Mouse (Mus musculus) erythroblast, adult 5-6 weeks (primary cell): Measurements from ENCODE around the gene Olfr1026. TPM values are rescaled to one million over a fixed set of nuclear protein-coding genes. Genes with fewer than 3 reads are reported as not detected.

Source experiments
- ATAC-seq: replicated peaks from 2 replicates; pipeline ENCODE4 v1.8.0; 2016; ENCODE audit warnings: moderate number of reproducible peaks, mild to moderate bottlenecking, moderate TSS enrichment, inconsistent platforms; ENCODE audit not compliant: poor library complexity, low FRiP score, severe bottlenecking
- total RNA-seq, 2 experiments: library from RNA; stranded (forward) in 1 of 2; stranded (reverse) in 1 of 2; fragments of 150-400 nt in 1 of 2; fragments of 200-764, 138-1000 nt in 1 of 2; gene quantifications; 2 replicates each; pipeline versions ENCODE4 v1.2.3 to v1.2.4; 2015 to 2017; ENCODE audit warnings: low replicate concordance in 2 of 2

The Olfr1026 gene
- total RNA-seq (2015; ENCODE audit: low replicate concordance) (not detected in 2 replicates), total RNA-seq (2017; ENCODE audit: low replicate concordance) (not detected in 2 replicates)

DNA sequence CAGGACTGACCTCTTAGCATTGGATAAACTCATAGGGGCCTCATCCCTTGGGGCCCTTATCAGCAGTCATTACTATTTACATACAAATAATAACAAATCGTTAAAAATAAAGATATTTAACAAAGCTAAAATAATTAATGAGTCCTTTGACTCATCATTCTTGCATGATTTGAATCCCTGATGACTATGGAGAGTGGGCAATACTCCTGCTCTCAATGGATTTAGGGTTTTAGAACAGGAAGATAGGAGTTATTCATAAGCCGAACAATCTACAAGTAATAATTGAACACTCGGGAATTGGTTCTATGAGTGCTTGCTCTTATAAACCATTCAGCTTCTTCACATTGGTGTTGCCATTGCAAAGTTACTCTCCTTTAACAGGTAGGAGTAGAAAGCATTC lies at the start of gene Olfr1026:
Gene Olfr1026 (plus strand): TSS at position 301 of the 400 bp plus-strand sequence.
- ATAC-seq: no peak

DNA sequence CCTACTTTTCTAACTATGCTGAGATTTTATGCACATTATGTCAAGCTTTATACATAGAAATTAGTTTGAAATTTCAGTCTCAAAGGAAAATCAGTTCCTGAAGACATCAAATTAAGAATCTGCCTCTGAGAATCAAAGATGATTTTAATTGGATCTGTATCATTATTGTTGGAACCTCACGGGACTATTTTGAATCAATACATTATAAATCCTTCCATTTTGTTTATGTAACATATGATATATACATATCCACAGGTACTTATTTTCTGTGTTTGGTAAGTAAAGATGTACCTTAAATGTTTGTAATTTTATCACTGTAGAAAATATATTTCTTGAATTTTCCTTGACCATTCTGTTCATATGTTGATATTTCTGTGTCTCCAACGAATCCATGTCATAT lies 36.0 kb upstream of the Olfr1026 start, which contains the start of gene Olfr1023:
Gene Olfr1023 (plus strand): TSS at position 301 of the 400 bp plus-strand sequence.
- no peak for ATAC-seq

DNA sequence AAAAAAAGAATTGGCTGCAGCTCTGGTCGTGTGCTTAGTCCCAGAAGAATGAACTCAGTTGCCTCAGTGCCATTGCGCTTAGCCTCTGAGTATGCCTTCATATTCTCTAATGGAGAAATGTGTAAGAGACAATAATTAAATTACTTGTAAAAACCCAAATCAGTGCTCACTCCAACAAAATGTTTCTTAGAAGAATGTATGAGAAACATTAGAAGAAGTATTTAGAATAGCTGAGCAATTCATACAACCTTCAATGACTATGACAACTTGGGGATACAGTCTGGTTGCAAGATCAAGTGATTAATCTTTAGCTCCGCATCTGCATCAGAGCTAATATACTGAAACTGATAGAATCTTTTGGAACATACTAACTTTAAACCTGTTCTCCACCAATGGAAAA lies 16.4 kb upstream of the Olfr1026 start, which contains the start of gene Olfr1024:
Gene Olfr1024 (minus strand): TSS at position 101 of the 400 bp plus-strand sequence.
- ATAC-seq: no peak

DNA sequence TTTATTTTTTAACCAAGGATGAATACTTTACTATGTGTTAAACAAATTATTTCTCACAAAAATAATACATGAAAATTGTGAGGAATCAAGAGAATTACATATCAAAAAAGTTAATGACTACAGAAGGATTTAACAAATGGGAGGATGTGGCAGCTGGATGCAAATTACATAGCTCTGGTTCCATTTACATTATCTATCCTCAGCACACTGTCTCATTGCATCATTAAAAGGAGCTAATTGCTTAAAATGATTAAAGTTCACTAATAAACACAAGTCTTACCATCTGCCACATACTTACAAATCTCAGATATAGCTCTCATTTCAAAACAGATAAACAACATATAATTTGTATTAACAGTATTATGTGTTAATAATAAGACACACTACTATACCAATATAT lies 8.2 kb upstream of the Olfr1026 start:
- no peak for ATAC-seq

DNA sequence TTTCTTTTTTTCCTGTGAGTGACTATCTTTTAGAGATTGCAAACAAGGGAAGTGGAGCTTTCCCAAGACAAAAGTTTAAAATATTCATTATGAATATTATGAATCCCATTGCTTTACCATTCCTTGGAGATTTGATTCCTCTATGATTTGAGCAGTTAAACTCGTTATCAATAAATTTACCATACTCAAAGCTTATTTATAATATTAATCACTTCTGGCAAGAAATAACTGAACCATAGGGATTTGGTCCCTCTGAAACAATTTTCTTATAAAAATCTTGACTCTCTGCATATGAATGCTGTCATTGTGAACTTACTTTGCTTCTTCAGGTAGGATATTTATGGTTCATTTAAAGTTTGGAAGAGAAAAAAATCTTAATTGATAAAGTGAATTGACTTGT lies 6.5 kb upstream of the Olfr1026 start, which contains the start of gene Olfr1025-ps1:
Gene Olfr1025-ps1 (plus strand): TSS at position 301 of the 400 bp plus-strand sequence.
- no peak for ATAC-seq

DNA sequence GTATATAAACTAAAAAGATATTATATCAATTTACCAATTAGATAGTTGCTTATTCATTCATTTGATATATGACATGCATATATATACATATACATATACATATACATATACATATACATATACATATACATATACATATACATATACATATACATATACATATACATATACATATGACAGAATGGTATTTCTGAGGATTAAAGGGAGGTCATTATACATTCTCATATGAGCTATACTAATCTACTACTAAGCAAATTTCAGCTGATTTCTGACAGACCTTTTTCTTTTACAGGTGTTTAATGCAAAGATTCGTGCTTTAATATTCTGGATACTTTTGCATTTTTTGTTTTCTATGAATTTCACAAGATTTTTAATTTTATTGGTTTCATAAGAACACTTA lies 28.8 kb downstream of the Olfr1026 start, which contains the start of gene Olfr1028:
Gene Olfr1028 (plus strand): TSS at position 301 of the 400 bp plus-strand sequence.
- no peak for ATAC-seq

DNA sequence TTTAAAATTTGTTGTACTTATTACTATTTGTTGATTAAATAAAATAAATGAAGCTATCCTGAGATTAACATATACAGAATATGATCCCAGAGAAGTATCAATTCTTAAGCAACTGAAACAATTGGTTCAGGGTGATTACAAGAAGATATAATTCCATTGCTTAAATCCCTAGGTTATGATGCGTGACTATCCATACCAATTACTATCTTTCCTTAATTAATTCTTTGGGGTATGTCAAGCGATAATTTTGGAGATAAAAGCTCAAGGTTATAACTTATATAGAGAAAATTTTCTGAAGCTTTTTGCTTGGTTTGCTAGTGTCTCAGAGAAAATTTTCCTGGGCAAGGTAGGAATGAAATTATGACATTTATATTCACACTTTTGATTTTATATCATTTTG lies 52.2 kb downstream of the Olfr1026 start, which contains the start of gene Olfr1029:
Gene Olfr1029 (plus strand): TSS at position 301 of the 400 bp plus-strand sequence.
- no peak for ATAC-seq

Other genes with a start within 250 kb of the Olfr1026 start
- not detected in 2 replicates for gene Olfr1006, start 242.8 kb upstream of the Olfr1026 start, total RNA-seq (2015; ENCODE audit: low replicate concordance)
- not detected in 2 replicates for gene Olfr1006, start 242.8 kb upstream of the Olfr1026 start, total RNA-seq (2017; ENCODE audit: low replicate concordance)
- gene Olfr1008, start 232.1 kb upstream of the Olfr1026 start, total RNA-seq (2015; ENCODE audit: low replicate concordance): not detected in 2 replicates
- not detected in 2 replicates for gene Olfr1008, start 232.1 kb upstream of the Olfr1026 start, total RNA-seq (2017; ENCODE audit: low replicate concordance)
- not detected in 2 replicates for gene Olfr1009, start 206.1 kb upstream of the Olfr1026 start, total RNA-seq (2015; ENCODE audit: low replicate concordance)
- gene Olfr1009, start 206.1 kb upstream of the Olfr1026 start, total RNA-seq (2017; ENCODE audit: low replicate concordance): not detected in 2 replicates
- not detected in 2 replicates for gene Olfr1012, start 158.8 kb upstream of the Olfr1026 start, total RNA-seq (2015; ENCODE audit: low replicate concordance)
- not detected in 2 replicates for gene Olfr1012, start 158.8 kb upstream of the Olfr1026 start, total RNA-seq (2017; ENCODE audit: low replicate concordance)
- gene Olfr1013, start 154.5 kb upstream of the Olfr1026 start, total RNA-seq (2015; ENCODE audit: low replicate concordance): not detected in 2 replicates
- gene Olfr1013, start 154.5 kb upstream of the Olfr1026 start, total RNA-seq (2017; ENCODE audit: low replicate concordance): not detected in 2 replicates
- not detected in 2 replicates for gene Olfr1014, start 148.8 kb upstream of the Olfr1026 start, total RNA-seq (2015; ENCODE audit: low replicate concordance)
- not detected in 2 replicates for gene Olfr1014, start 148.8 kb upstream of the Olfr1026 start, total RNA-seq (2017; ENCODE audit: low replicate concordance)
- gene Olfr1015, start 139.5 kb upstream of the Olfr1026 start, total RNA-seq (2015; ENCODE audit: low replicate concordance): not detected in 2 replicates
- 1.1 TPM in 1 of 2 replicates, not detected in the other for gene Olfr1015, start 139.5 kb upstream of the Olfr1026 start, total RNA-seq (2017; ENCODE audit: low replicate concordance)
- gene Olfr1016, start 119.0 kb upstream of the Olfr1026 start, total RNA-seq (2015; ENCODE audit: low replicate concordance): not detected in 2 replicates
- gene Olfr1016, start 119.0 kb upstream of the Olfr1026 start, total RNA-seq (2017; ENCODE audit: low replicate concordance): 1.4 TPM in 1 of 2 replicates, not detected in the other
- gene Olfr1018, start 103.1 kb upstream of the Olfr1026 start, total RNA-seq (2015; ENCODE audit: low replicate concordance): not detected in 2 replicates
- gene Olfr1018, start 103.1 kb upstream of the Olfr1026 start, total RNA-seq (2017; ENCODE audit: low replicate concordance): not detected in 2 replicates
- not detected in 2 replicates for gene Olfr1019, start 76.1 kb upstream of the Olfr1026 start, total RNA-seq (2015; ENCODE audit: low replicate concordance)
- not detected in 2 replicates for gene Olfr1019, start 76.1 kb upstream of the Olfr1026 start, total RNA-seq (2017; ENCODE audit: low replicate concordance)
- not detected in 2 replicates for gene Olfr1020, start 74.5 kb upstream of the Olfr1026 start, total RNA-seq (2015; ENCODE audit: low replicate concordance)
- gene Olfr1020, start 74.5 kb upstream of the Olfr1026 start, total RNA-seq (2017; ENCODE audit: low replicate concordance): not detected in 2 replicates
- not detected in 2 replicates for gene Olfr1022, start 53.0 kb upstream of the Olfr1026 start, total RNA-seq (2015; ENCODE audit: low replicate concordance)
- gene Olfr1022, start 53.0 kb upstream of the Olfr1026 start, total RNA-seq (2017; ENCODE audit: low replicate concordance): not detected in 2 replicates
- not detected in 2 replicates for gene Olfr1023, start 35.9 kb upstream of the Olfr1026 start, total RNA-seq (2015; ENCODE audit: low replicate concordance)
- not detected in 2 replicates for gene Olfr1023, start 35.9 kb upstream of the Olfr1026 start, total RNA-seq (2017; ENCODE audit: low replicate concordance)
- gene Olfr1024, start 16.5 kb upstream of the Olfr1026 start, total RNA-seq (2015; ENCODE audit: low replicate concordance): not detected in 2 replicates
- gene Olfr1024, start 16.5 kb upstream of the Olfr1026 start, total RNA-seq (2017; ENCODE audit: low replicate concordance): not detected in 2 replicates
- not detected in 2 replicates for gene Olfr1025-ps1, start 6.4 kb upstream of the Olfr1026 start, total RNA-seq (2015; ENCODE audit: low replicate concordance)
- gene Olfr1025-ps1, start 6.4 kb upstream of the Olfr1026 start, total RNA-seq (2017; ENCODE audit: low replicate concordance): not detected in 2 replicates
- not detected in 2 replicates for gene Olfr1028, start 28.9 kb downstream of the Olfr1026 start, total RNA-seq (2015; ENCODE audit: low replicate concordance)
- 0.42 TPM in 1 of 2 replicates, not detected in the other for gene Olfr1028, start 28.9 kb downstream of the Olfr1026 start, total RNA-seq (2017; ENCODE audit: low replicate concordance)
- gene Olfr1029, start 52.3 kb downstream of the Olfr1026 start, total RNA-seq (2015; ENCODE audit: low replicate concordance): not detected in 2 replicates
- not detected in 2 replicates for gene Olfr1029, start 52.3 kb downstream of the Olfr1026 start, total RNA-seq (2017; ENCODE audit: low replicate concordance)
- not detected in 2 replicates for gene Olfr1030, start 57.7 kb downstream of the Olfr1026 start, total RNA-seq (2015; ENCODE audit: low replicate concordance)
- not detected in 2 replicates for gene Olfr1030, start 57.7 kb downstream of the Olfr1026 start, total RNA-seq (2017; ENCODE audit: low replicate concordance)
- not detected in 2 replicates for gene Olfr1031, start 68.7 kb downstream of the Olfr1026 start, total RNA-seq (2015; ENCODE audit: low replicate concordance)
- not detected in 2 replicates for gene Olfr1031, start 68.7 kb downstream of the Olfr1026 start, total RNA-seq (2017; ENCODE audit: low replicate concordance)
- not detected in 2 replicates for gene Olfr1032, start 84.0 kb downstream of the Olfr1026 start, total RNA-seq (2015; ENCODE audit: low replicate concordance)
- not detected in 2 replicates for gene Olfr1032, start 84.0 kb downstream of the Olfr1026 start, total RNA-seq (2017; ENCODE audit: low replicate concordance)
- gene Olfr1033, start 99.1 kb downstream of the Olfr1026 start, total RNA-seq (2015; ENCODE audit: low replicate concordance): not detected in 2 replicates
- not detected in 2 replicates for gene Olfr1033, start 99.1 kb downstream of the Olfr1026 start, total RNA-seq (2017; ENCODE audit: low replicate concordance)
- not detected in 2 replicates for gene Olfr1034, start 124.3 kb downstream of the Olfr1026 start, total RNA-seq (2015; ENCODE audit: low replicate concordance)
- not detected in 2 replicates for gene Olfr1034, start 124.3 kb downstream of the Olfr1026 start, total RNA-seq (2017; ENCODE audit: low replicate concordance)
- not detected in 2 replicates for gene Olfr1036, start 152.4 kb downstream of the Olfr1026 start, total RNA-seq (2015; ENCODE audit: low replicate concordance)
- gene Olfr1036, start 152.4 kb downstream of the Olfr1026 start, total RNA-seq (2017; ENCODE audit: low replicate concordance): not detected in 2 replicates
- gene Olfr1037, start 165.8 kb downstream of the Olfr1026 start, total RNA-seq (2015; ENCODE audit: low replicate concordance): not detected in 2 replicates
- gene Olfr1037, start 165.8 kb downstream of the Olfr1026 start, total RNA-seq (2017; ENCODE audit: low replicate concordance): not detected in 2 replicates
- gene Olfr1039, start 214.4 kb downstream of the Olfr1026 start, total RNA-seq (2015; ENCODE audit: low replicate concordance): not detected in 2 replicates
- not detected in 2 replicates for gene Olfr1039, start 214.4 kb downstream of the Olfr1026 start, total RNA-seq (2017; ENCODE audit: low replicate concordance)
- gene Olfr1040, start 225.2 kb downstream of the Olfr1026 start, total RNA-seq (2015; ENCODE audit: low replicate concordance): not detected in 2 replicates
- 2.2 TPM in 1 of 2 replicates, not detected in the other for gene Olfr1040, start 225.2 kb downstream of the Olfr1026 start, total RNA-seq (2017; ENCODE audit: low replicate concordance)
- not detected in 2 replicates for gene Olfr1042, start 240.3 kb downstream of the Olfr1026 start, total RNA-seq (2015; ENCODE audit: low replicate concordance)
- gene Olfr1042, start 240.3 kb downstream of the Olfr1026 start, total RNA-seq (2017; ENCODE audit: low replicate concordance): not detected in 2 replicates
- gene Olfr1043, start 246.0 kb downstream of the Olfr1026 start, total RNA-seq (2015; ENCODE audit: low replicate concordance): not detected in 2 replicates
- gene Olfr1043, start 246.0 kb downstream of the Olfr1026 start, total RNA-seq (2017; ENCODE audit: low replicate concordance): not detected in 2 replicates